Mouse (Mus musculus): ENCODE data around the gene I0C0044D17Rik.

DNA sequence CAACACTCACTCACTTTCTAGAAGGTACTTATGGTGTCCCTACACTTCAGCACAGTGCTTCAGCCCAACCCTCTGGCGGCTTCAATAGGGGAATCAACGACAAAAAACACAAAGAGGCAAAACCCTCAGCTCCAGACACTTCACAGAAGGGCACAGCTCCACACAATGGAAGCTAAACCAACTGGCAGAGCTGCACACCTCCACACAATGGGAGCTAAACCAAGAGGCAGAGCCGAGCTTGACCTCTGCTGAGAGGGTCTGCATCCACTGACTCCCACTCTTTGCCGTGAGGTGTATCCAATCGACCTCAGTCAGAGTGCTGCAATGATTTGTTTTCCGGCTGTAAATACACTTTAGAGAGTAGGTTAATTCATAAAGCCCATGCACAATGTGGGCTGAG is 16.9 kb upstream of the I0C0044D17Rik start:
- TF ChIP-seq TAL1 (IDR thresholded peaks at IDR 0.05; ENCODE audit: low read length): no peak
- TF ChIP-seq GATA1 (IDR thresholded peaks at IDR 0.05; ENCODE audit: low read length): no peak

Data from erythroblast, embryonic 14.5 days (primary cell).